Mouse (Mus musculus): ENCODE results near the gene Gm14569.

DNA sequence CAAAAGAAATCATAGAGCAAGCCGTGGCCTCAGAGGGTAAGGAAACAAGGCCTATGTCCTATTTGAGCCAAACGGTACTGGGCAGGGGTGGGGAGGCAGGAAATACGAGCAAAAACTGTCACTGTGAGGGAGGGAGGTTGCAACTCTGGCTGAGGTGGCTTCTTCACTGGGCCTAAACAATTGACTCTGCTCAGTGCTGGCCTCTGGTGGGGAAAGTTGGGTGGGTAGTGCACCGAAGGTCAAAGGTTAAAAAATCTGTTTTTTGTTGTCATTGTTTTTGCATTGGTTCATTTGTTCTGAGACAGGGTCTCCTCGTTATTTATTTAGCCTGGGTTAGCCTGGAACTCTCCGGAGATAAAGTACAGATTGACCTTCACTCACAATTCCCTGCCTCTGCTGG is 89.3 kb downstream of the Gm14569 start:
- TF ChIP-seq CTCF (IDR thresholded peaks at IDR 0.05; ENCODE audit: insufficient read depth, low read length), result peak; percentile 25; the same call in 1 of the 2 replicates
- no peak for TF ChIP-seq POLR2A (IDR thresholded peaks at IDR 0.05; ENCODE audit: borderline replicate concordance, extremely low read depth, low read depth, low read length)

Data from lung, adult 2 months (tissue).